Mouse (Mus musculus) brain, adult 2 months (tissue): ENCODE measurements at regions not wholly inside any gene's neighbourhood (a gene's known extent, or its start where the extent isn't known, plus 50 kb on each side); places are given as distances from the start of the nearest gene placed in this dataset.
"Not testable (repeated sequence)": the region's sequence is repeated elsewhere in the genome, so short reads cannot be mapped to it uniquely, and the experiment has no call there.

Source experiments
- DNase-seq: peaks from one replicate; pipeline ENCODE4 v3.0.0; 2011; ENCODE audit warnings: low read depth, low spot score

DNA sequence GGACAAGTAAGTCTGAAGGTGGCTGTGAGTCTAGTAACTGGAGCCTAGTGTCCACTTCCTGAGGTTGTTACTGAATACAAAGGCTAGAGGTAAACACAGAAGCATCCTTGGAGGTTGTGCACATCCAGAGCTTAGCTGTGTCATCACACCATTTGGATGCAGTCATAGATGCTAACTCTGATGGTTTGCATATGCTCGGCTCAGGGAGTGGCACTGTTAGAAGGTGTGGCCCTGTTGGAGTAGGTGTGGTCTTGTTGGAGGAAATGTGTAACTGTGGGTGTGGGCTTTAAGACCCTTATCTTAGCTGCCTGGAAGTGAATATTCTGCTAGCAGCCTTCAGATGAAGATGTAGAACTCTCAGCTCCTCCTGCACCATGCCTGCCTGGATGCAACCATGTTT is 612.6 kb downstream of the Pdcd6ip start:
- DNase-seq, result not testable (repeated sequence)

DNA sequence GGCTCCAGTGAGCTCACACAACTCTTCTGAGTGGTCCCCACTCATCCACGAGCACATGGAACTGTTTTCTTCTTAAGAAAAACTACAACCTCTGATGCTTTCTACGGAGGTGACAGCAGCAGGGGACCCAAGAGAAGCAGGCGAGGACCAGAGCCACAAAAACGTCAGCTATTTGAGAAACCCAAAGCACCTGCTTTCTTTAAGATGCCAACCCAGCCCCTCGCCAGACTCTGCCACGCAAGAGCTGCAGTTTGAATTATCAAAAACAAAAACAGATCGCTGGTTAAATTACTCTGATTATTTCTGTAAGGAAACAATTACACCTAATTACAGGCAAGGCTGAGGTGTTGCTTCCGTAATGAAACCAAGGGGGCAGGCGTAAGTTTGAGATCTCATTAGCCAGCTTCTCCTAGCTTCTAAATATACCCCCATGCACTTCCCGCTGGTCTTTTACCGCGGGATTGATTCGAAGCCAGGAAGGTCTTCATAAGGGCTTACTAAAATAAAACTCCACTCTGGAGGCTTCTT is 614.1 kb downstream of the Pdcd6ip start:
- DNase-seq, result peak; percentile 43

DNA sequence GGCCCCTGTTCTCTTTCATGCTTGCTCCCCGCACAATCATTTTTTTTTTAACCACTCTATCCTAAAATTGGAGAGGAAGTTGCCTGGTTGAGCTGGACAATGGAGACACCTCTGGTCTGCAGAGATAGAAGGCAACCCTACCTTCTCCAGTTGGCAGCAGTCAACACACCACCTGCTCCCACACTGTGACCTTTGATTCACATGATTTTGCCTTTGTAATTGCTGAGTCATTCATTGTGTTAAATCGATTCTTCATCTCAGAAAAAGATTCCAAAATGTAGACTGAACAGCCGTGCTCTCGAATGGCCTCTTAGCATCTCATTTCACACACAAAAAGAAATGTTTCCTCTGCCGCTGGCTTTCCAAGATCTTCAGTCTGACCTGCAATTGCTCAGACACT is 616.2 kb downstream of the Pdcd6ip start:
- DNase-seq, result no peak

DNA sequence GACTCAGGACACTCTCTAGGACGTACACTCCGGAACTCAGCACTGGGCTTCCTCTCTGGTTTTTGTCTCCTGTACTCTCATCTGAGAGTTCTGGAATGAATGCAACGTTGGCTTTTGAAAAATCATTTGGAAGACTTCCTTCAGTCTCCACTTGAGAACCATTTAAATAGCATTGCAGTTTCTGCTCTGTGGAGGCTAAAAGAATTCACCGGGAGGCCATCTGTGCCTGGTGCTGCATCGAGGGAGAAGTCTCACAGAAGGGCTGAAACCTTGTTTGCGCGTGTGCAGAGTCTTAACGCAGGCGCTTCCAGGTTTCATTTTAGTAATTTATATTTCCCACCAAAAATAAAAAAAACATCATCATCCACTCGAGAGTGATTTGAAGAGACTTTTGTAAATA is 620.3 kb downstream of the Pdcd6ip start:
- peak; percentile 75 for DNase-seq

DNA sequence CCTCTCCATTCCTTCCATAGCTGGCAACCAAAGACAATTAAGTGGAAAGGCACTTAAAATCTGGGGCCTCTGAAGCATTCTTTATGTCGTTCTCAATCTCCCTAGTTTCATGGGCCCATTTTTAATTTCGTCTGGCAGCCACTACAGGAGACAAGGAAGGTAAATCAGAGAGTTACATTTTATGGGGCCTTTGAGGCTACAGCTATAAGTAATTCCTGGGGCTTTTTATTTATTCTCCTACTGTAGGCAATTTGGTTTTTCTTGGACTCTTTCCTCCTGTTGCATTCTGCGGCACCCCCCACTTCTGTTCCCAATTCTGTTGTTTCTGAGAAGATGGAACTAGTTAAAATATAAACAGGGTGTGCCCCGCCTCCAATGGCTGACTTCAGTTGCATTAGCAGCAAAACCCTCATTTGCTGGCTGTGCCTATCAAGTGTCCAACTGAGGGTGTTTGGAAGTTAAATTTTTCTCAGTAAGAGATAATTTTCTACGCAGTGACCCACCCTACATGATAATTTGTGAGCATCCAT is 622.7 kb downstream of the Pdcd6ip start:
- DNase-seq, result no peak

DNA sequence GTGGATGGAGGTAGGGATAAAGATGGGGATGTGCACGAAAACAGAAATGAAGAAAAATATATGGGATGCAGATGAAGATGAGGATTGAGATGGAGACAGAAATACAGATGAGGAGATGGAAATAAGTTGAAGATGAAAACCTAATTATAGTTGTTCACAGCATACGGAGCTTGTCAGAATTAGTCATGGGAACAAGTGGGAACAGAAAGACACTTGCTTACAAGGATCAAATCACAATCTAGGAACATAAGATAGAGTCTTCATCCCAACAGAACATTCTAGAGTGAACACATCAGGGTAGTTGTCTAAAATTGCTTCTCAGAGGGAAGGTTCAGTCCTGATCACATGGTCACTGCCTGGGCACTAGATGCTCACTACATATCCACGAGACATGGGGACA is 633.2 kb downstream of the Pdcd6ip start:
- DNase-seq, result peak; percentile 26

DNA sequence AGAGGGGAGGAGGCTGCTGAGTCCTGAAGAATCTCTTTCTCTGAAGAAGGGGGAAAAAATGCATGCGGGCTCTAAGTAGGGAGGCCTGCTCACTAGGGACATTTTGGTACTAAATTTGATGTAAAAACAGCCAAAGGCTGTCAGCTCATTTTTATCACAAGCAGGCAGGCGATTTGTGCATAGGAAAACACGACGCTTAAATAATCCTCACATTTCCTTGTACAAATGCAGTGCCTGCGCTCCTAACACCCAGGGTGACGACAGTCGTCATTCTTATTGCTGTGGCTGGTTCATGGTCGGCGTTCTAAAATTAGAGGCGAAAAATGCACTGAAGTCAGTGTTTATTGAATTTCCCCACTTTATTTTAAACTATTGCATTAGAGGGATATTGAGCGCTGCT is 650.6 kb downstream of the Pdcd6ip start:
- DNase-seq, result peak; percentile 45

DNA sequence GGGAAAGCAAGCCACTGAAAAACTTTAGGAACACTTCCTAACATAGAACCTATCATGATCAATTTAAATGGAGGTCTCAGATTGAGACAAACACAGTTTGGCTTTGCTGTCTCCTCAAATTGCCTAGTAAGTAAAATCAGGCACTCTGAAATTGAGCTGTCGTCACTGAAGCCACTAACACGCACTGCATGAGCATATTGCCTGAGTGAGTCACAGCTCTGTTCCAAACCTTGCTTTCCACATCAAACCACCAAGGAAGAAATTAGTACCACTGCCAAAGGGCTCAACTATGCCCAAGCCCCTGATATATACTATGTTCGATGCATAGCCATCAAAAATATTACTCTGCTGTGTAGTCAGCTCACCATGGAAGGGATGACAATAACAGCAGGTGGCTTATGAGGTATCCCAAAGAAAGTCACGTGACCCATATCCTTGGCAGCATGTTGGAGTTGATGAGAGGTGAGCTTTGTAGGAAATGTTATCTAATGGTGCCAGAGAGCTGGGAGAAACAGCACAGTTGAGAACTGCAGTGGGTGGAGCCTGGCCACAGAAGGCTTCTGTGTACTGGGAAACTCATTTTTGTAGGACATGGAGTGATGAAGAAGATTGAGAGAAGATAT is 663.4 kb downstream of the Pdcd6ip start:
- peak; percentile 82 for DNase-seq

DNA sequence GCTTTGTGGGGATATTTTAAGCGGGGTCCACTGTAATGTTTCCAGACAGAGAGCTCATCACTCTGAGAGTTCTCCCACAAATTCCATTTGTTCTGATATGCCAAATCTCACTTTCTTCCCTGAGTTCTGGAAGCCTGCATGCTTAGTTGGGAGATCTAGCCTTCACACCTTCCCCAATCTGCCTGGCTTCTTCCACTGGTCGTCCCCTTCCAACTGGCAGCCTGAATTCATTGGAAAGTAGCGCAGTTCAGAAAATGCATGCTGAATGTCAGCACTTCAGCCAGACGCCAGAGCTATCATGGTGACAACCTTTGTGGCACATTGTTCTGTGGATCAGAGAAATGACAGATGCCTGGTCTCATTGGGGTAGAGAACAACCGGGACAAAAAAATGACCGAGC is 667.2 kb downstream of the Pdcd6ip start:
- DNase-seq, result peak; percentile 45

DNA sequence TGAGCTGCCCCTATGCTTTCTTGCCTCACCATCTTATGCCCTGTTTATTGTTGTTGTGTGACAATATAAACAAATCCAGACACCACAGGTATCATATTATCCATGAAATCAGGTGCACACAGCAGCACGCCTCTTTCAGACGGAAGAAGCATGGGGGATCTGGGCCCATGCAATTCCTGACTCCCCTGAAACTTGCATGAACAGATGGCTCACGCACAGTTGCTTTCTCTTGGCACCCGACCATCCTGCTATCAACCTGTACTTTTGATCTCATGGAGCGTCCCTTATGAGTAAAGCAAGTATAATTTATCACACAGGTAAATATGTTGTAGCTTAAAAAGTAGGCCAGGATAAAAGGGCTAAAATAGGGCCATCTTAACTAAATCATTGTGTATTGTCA is 674.1 kb downstream of the Pdcd6ip start:
- DNase-seq, result peak; percentile 75

DNA sequence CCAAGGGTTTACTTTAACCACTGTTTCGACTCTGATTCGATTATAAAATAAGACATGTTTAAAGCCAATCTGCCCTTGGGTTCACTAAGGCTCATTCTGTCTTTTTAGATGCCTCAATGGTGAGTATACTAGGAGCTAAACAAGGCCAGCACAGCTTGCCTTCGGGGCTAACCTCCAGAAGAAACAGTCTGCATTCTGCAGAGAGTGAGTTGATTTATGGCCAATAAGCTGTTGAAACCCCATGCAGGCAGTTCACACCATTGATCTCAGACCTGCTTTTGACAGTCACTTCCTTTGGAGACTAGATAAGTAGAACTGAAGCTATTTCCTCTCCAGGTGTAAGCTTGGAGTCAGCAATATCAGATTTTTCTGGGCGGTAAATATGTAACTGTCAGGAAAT is 679.0 kb downstream of the Pdcd6ip start:
- no peak for DNase-seq

DNA sequence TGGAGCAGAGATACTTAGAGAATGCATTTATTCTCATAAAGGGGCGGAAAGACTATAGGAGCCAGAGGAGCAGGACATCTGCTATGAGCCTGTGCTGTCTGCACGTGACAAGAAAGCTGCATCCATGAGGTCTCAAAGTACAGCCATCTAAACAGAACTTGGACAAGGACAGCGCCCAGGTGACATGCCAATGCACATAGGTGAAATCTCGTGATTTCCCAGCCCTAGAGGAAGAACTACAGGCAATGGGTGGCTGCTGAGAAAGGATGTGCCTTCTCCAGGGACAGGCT is 681.2 kb downstream of the Pdcd6ip start:
- peak; percentile 53 for DNase-seq

DNA sequence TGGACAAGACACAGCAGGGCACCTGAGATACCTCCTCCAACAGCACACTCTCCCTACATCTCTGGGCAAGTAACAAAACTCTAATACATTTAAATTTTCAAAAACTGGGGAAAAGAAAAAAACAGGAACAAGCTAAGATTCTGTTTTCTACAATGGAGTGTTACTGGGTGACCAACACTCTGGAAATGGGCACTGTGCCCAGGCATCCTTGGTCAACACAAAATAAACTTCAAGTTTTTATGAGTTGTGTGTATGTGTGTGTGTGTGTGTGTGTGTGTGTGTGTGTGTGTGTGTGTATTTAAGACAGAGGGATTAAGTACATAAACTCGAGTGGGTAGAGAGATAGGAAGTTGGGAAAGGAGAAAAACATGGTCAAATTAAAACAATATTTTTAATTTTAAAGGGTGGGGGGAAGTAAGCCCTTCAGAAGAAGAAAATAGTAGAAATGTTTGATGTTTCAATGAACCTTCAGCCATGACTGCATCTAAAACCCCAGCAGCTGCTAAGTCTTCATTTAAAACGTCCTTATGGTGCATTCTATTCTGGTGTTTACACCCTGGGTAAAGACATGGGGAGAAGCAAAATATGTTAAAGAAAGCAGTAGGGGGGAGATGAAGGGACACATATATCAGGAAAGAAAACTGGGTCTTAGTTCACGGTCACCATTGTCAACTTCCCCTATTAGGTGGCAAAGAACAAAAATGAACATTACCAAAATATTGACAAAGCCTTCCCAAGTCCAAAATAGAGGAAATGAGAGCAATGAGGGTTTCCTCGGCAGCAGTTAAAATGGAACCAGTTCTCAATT is 681.8 kb downstream of the Pdcd6ip start:
- DNase-seq, result peak; percentile 59

DNA sequence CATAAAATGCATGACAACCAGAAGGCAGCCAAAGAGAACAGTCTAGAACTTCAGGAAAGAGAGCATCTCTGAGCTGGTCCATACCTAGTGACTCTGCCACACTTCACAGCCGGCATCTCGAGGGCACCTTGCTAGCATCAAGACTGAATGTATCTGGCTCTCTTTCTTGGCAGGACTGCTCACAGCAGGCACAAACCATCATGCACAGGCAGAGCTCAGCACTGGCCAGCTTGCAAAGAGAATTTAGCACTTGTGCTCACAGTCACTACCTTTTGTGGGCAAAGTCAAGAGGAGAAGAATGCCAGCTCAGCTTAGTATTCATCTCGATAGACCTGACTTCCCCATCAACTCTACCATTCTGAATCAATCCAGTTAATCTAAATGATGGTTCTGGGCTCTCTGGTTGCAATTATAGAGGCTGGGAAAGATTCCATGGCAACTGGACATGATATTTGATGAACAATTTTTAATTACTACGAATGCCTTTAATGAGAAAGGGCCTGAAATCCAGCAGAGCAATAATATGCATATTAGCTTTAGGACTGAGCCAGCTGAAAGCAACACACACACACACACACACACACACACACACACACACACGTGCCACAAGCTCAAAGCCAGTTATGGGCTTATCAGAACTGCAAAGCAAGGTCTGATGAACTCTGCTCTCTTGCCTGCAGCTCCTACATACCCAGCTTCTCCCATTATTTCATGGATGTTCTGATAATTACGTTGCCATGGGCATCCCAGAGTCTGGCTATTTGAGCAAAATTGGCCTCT is 686.0 kb downstream of the Pdcd6ip start:
- DNase-seq, result peak; percentile 86

DNA sequence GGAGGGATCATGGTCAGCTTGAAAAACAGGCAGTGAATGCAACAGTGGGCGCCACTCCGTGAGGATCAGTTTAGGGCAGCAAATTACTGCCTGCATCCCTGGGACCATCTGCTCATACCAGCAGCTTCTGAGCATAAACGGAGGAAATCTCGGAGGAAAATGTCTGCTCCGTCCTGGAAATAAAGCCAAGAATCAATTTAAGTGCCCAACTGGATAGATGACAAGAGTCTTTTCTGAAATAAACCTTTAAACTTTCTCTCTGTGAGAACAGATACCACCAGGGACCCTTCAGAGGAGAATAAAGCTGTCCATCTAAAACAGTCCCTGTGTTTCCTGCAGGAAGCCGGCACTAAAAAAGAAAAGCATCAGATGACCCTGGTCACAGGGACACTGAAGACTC is 688.5 kb downstream of the Pdcd6ip start:
- peak; percentile 82 for DNase-seq

DNA sequence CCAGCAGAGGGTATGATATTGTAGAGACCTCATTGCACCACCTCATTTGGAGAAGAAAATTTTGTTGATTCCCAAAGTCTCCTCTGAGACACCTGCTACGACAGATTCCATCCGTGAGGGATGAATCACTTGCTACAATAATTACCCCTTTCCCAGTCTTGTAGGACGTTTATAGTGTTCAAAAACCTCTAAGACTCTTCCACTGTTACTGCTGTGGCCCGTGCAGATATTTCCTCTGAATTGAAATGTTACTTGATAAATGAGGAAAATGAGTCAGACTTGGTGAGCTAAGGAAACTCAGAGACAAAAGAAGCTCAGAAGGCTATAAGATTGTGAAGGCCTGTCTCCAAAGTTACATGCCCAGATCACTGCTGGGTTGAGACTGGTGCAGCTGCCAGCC is 700.0 kb downstream of the Pdcd6ip start:
- peak; percentile 51 for DNase-seq

DNA sequence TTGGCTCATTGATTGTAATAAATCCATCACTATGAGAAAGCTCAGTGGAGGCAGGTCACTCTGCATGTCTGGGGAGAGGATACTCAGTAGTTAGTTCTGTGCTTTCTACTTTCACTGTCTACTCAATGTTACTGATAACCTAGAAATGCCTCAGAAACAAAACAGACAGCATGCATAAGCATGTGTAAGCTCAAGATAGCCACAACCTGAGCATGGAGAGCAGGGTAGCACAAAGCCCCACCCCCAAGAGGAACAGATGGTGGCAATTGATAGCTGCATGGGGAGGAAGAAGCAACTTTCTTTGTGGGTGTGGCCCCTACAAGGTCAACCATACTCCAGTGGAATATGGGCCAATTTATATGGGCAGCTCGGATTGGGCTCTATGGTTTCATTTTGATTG is 711.9 kb downstream of the Pdcd6ip start:
- DNase-seq, result no peak

DNA sequence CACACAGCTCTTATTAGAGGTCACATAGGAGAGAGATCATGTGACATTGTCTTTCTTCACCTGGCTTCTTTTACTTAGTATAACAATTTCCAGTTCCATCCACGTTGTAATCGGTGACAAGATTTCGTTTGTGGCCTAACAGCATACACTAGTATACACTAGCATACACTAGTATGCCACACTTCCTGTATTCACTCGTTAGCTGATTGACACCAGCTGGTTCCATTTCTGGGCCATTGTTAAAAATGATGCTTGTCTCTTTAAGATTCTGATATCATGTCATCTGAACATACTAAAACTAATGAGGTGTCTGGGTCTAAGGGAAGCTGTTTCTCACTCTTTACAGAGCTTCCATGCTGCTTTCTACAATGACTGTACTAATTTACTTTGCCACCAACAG is 713.3 kb downstream of the Pdcd6ip start:
- no peak for DNase-seq

DNA sequence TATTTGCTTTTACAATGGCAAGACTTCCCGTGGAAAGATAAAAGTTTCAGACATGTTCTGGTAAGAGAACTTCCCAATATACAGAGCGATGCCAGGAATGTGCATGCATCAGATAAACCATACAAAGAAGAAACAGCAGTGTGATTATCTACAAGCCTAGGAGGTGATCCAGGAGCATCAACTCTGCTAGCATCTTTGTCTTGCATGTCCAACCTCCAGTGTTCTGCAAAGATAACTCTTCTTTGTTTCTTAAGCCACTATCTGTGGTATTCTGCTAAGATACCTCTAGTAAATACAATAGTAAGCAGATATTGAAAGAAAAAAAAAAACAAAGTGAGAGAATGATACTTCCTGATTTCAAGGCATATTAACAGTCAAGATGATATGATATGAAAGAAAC is 714.4 kb downstream of the Pdcd6ip start:
- DNase-seq, result no peak

DNA sequence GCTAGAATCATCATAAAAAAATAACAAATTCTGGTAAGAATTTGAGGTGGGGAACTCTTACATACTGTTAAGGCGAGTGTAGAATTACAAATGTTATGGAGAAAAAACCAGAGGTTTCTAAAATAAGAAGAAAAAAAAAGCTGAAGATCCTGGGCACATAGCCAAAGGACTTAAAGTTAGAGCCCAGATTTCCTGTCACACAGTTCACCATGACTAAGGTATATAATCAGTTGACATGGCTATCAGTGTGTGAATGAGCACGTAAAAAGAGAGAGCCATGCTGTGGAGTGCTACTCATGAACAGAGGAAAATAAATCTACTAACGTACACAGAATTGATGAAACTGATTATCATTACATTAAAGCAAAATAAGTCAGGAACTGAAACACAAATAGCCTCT is 715.1 kb downstream of the Pdcd6ip start:
- no peak for DNase-seq

DNA sequence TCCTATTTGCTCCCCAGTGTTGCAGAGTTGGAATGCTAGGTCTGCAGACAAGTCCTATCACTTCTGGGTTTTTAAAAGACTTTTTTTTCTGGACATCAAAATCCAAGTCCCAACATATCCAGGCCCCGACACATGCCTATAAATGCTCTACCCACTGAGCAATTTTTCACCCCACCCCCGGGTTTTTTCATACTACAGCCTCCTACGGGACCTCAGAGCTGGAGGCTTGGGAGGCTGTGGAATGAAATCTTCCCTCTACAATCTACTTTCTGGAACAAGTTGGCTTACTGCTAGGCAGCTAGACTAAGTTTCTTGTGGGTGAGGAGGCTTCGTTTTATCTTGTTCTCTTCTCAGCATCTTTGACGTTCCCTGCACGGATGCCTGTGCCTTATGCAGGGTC is 724.7 kb downstream of the Pdcd6ip start:
- peak; percentile 46 for DNase-seq

DNA sequence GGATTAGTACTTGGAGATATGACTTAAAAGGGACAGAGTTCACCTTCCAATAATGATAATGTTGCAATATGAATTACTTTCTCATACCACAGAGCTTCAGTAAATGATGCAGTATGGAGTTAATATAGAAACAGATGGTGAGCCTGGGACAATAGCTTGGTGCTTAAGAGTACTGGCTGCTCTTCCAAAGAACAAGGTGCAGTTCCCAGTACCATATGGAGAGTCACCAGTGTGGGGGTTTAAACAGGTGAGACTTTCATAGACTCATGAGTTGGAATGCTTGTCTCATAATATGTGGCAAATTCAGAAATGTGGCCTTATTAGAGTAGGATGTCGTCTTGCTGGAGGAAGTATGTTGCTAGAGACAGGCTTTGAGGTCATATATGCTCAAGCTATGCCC is 715.8 kb upstream of the Arpp21 start:
- DNase-seq, result peak; percentile 77
